Mouse (Mus musculus) kidney, postnatal 0 days (tissue): ENCODE data around the gene Smad1. TPM values are rescaled to one million over a fixed set of nuclear protein-coding genes. Genes with fewer than 3 reads are reported as not detected.

Experiments used
- ATAC-seq: fragments of 200-750 bp; cut with Nextera tagmentation; replicated peaks from 2 replicates; pipeline ENCODE4 v1.8.0; 2017; ENCODE audit warnings: low read depth, moderate number of reproducible peaks, moderate TSS enrichment, moderate library complexity; ENCODE audit not compliant: low FRiP score
- DNase-seq: peaks from one replicate; pipeline ENCODE4 v3.0.0-alpha.2; 2016; ENCODE audit warnings: low spot score
- H3K27ac ChIP-seq: fragments of 300-500 bp; sonication (generic); 2 replicates; pipeline ENCODE4 v1.5.1; 2014; ENCODE audit warnings: mild to moderate bottlenecking
- H3K27me3 ChIP-seq: fragments of 300-500 bp; sonication (generic); 2 replicates; pipeline ENCODE4 v1.6.1; 2014; ENCODE audit warnings: low read length, mixed read lengths; ENCODE audit not compliant: insufficient read depth
- H3K36me3 ChIP-seq: fragments of 300-500 bp; sonication (generic); 2 replicates; pipeline ENCODE4 v1.6.1; 2014; ENCODE audit warnings: low read length, mixed read lengths; ENCODE audit not compliant: insufficient read depth
- H3K4me1 ChIP-seq: fragments of 300-500 bp; sonication (generic); replicated peaks from 2 replicates; pipeline ENCODE4 v1.6.1; 2014; ENCODE audit warnings: antibody characterized with exemption, low read length, mixed read lengths; ENCODE audit not compliant: insufficient read depth
- H3K4me2 ChIP-seq: fragments of 300-500 bp; sonication (generic); 2 replicates; pipeline ENCODE4 v1.6.1; 2014; ENCODE audit warnings: mild to moderate bottlenecking, low read length, moderate library complexity, mixed read lengths
- H3K4me3 ChIP-seq: fragments of 300-500 bp; sonication (generic); replicated peaks from 2 replicates; pipeline ENCODE4 v1.5.1; 2014; ENCODE audit warnings: low read depth, low read length
- H3K9ac ChIP-seq: fragments of 300-500 bp; sonication (generic); 2 replicates; pipeline ENCODE4 v1.6.1; 2014; ENCODE audit warnings: low read depth, low read length
- H3K9me3 ChIP-seq: fragments of 300-500 bp; sonication (generic); replicated peaks from 2 replicates; pipeline ENCODE4 v1.6.1; 2016; ENCODE audit warnings: low read length, inconsistent platforms, mixed read lengths
- CTCF ChIP-seq: IDR thresholded peaks from 2 replicates; pipeline ENCODE4 v1.5.1; 2016; ENCODE audit warnings: antibody characterized with exemption, low read depth, mild to moderate bottlenecking, moderate library complexity
- whole genome bisulfite sequencing: fragments of 180-500 bp; shearing (Covaris S2); extraction: QIAGEN DNeasy Blood & Tissue Kit; methylation state at CpG from one replicate; pipeline ENCODE4 v1.1.7; 2014; 5-methylcytosine and 5-hydroxymethylcytosine counted together
- polyA plus RNA-seq: library from polyadenylated mRNA; unstranded; fragments of >200 nt; fragmentation: Nextera tagmentation; extraction: Ambion mirVana; gene quantifications from 2 replicates; pipeline ENCODE4 v1.2.1, GENCODE M21; 2015

The Smad1 gene
- polyA plus RNA-seq, 1 experiment from 2014 or later, result 36.6 TPM

DNA sequence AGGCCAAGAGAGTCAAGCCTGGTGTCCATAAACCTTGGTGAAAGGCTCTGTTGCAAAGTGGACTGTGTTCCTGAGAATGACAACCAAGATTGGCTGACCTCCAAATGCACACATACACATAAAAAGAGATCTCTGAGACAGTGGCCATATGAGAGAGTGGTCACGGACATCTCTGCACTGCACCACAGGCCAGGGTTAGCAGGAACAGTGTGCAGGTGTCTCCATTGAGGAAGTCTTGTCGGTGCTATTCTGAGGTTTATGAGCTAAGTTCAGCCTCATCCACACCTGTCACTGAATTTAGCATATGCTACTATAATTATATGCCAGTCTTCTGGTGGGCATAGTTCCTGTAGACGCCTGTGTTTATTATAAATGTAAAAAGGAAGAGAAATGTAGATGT is 33.6 kb downstream of the Smad1 start:
- H3K27me3 ChIP-seq, result no peaks in the 10 kb centered on the region
- no peaks in the 10 kb centered on the region for H3K9me3 ChIP-seq
- DNase-seq (no peak), ATAC-seq (no peak)
- H3K4me2 ChIP-seq, result no peak overlapping the region
- 0 out of 2 replicates have a peak, but pooled peaks cover 7% of the 10 kb centered on the region for H3K4me1 ChIP-seq
- no peak overlapping the region for H3K9ac ChIP-seq
- 87% methylated on average over 3 of the region's 3 CpGs for WGBS
- TF ChIP-seq CTCF, result no peak
- H3K27ac ChIP-seq, result no peak overlapping the region
- H3K36me3 ChIP-seq, result peaks cover 15% of the 10 kb centered on the region; the same call in 1 of the 2 replicates
- H3K4me3 ChIP-seq, result no peak overlapping the region

DNA sequence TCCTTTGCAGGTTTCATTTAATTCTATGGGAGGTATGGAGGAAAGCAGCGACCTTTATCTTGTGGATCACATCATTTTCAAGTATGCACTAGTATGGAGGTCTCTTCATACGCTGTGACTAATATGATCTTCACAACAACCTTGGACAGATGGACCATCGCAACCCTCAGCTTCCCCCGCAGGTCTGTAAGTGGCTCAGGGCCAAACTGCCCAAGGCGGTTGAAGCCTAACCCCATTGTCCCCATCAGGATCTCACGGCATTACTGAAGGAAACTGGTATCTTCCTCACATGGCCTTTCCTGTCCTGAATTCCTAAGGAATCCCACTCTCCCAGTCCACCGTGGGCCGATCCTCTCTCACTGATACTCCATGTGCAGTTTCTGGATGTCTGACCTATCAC is 34.5 kb downstream of the Smad1 start:
- no peaks in the 10 kb centered on the region for H3K27me3 ChIP-seq
- H3K36me3 ChIP-seq, result 0 out of 2 replicates have a peak, but pooled peaks cover 10% of the 10 kb centered on the region
- H3K9me3 ChIP-seq, result no peaks in the 10 kb centered on the region
- no peak overlapping the region for H3K4me2 ChIP-seq
- 0 out of 2 replicates have a peak, but pooled peaks cover 7% of the 10 kb centered on the region for H3K4me1 ChIP-seq
- WGBS, result 92% methylated on average over 8 of the region's 8 CpGs
- no peak overlapping the region for H3K27ac ChIP-seq
- ATAC-seq, result no peak
- TF ChIP-seq CTCF, result no peak
- H3K9ac ChIP-seq, result no peak overlapping the region
- H3K4me3 ChIP-seq, result no peak overlapping the region
- DNase-seq, result no peak

GRCm38 (mm10) chr8:79362430-79362829 is 36.9 kb downstream of the Smad1 start:
- H3K27ac ChIP-seq, result no peak overlapping the region
- H3K4me2 ChIP-seq, result no peak overlapping the region
- H3K4me1 ChIP-seq, result 0 out of 2 replicates have a peak, but pooled peaks cover 7% of the 10 kb centered on the region
- no peak for ATAC-seq
- 50% methylated on average over 2 of the region's 2 CpGs for WGBS
- H3K27me3 ChIP-seq, result no peaks in the 10 kb centered on the region
- DNase-seq, result no peak
- no peak overlapping the region for H3K4me3 ChIP-seq
- TF ChIP-seq CTCF, result no peak
- 0 out of 2 replicates have a peak, but pooled peaks cover 10% of the 10 kb centered on the region for H3K36me3 ChIP-seq
- no peak overlapping the region for H3K9ac ChIP-seq
- H3K9me3 ChIP-seq, result no peaks in the 10 kb centered on the region

- Histone ChIP-seq H3K4me1 (0 out of 2 replicates have a peak, but pooled peaks cover 7% of the 10 kb centered on the region), H3K4me3 (no peak overlapping the region), H3K27ac (peak overlapping the region; percentile 38; the same call in 1 of the 2 replicates), H3K4me2 (no peak overlapping the region), H3K27me3 (no peaks in the 10 kb centered on the region), H3K36me3 (0 out of 2 replicates have a peak, but pooled peaks cover 10% of the 10 kb centered on the region), H3K9me3 (no peaks in the 10 kb centered on the region), H3K9ac (no peak overlapping the region)
- DNase-seq (no peak), ATAC-seq (0 out of 2 replicates have a peak, but pooled peaks have one; percentile 25)
- 49% methylated on average over 6 of the region's 6 CpGs for WGBS
- no peak for TF ChIP-seq CTCF
Observed at GRCm38 (mm10) chr8:79360774-79361527, 38.4 kb downstream of the Smad1 start.

DNA sequence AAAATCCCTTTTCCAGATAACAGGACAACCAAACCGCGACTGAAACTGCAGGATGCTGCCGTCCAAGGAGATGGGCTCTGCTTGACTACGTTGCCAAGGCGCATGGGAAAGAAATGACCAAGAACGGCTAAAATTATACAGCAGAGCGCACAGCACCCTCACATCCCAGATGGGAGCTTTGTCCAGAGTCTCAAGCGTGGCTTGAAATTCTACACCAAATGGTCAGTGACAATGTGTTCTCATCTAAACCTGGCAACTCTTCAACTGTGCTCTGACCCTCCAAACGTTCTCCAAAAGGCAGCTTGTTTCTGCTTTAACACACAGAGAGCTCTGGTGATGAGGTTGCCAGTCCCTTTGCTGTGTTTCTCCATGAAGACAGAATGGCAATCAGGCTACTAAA is 39.0 kb downstream of the Smad1 start:
- H3K4me3 ChIP-seq, result no peak overlapping the region
- 0 out of 2 replicates have a peak, but pooled peaks cover 6% of the 10 kb centered on the region for H3K36me3 ChIP-seq
- TF ChIP-seq CTCF, result no peak
- WGBS, result 45% methylated on average over 9 of the region's 9 CpGs
- H3K4me1 ChIP-seq, result 0 out of 2 replicates have a peak, but pooled peaks cover 3% of the 10 kb centered on the region
- no peaks in the 10 kb centered on the region for H3K9me3 ChIP-seq
- no peak overlapping the region for H3K4me2 ChIP-seq
- no peaks in the 10 kb centered on the region for H3K27me3 ChIP-seq
- ATAC-seq, result no peak
- H3K9ac ChIP-seq, result no peak overlapping the region
- peak overlapping the region; percentile 38; the same call in 1 of the 2 replicates for H3K27ac ChIP-seq
- no peak for DNase-seq

DNA sequence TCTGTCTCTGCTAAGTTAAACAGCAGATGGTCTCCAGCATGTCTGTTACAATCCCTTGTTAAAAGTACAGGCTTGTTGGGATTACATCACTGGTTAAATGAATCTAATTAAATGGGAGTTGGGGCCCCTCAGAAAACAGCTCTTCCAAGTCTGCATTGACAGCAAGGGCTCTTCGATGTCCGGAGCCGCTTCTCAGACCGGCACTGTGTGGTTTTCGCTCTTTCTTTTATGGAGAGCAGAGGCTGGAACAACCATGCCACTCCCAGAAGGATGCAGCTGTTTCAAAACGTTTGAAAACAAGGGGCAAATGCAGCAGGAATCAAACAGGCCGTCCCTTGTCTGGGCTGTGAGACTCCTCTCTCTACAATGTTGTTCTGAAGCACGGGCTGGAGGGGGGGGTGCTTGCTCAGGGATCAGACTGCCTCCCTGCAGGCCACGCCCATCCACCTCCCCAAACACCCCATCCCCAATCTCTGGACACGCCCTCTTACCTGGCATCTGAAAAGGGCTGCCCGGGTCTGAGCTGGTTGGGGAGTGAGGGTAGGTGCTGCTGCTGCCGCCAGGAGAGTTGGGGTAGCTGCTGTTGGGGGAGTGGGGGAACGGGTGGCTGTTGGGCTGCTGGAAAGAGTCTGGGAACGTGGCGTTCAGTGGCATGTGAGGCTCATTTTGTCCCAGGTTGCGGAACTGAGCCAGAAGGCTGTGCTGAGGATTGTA is 43.4 kb downstream of the Smad1 start:
- H3K9ac ChIP-seq, result no peak overlapping the region
- H3K27ac ChIP-seq, result no peak overlapping the region
- 0 out of 2 replicates have a peak, but pooled peaks cover 1% of the 10 kb centered on the region for H3K4me1 ChIP-seq
- peaks cover 10% of the 10 kb centered on the region; the same call in 1 of the 2 replicates for H3K36me3 ChIP-seq
- 53% methylated on average over 16 of the region's 16 CpGs for WGBS
- TF ChIP-seq CTCF, result no peak
- H3K4me2 ChIP-seq, result no peak overlapping the region
- DNase-seq (no peak), ATAC-seq (no peak)
- H3K9me3 ChIP-seq, result no peaks in the 10 kb centered on the region
- no peak overlapping the region for H3K4me3 ChIP-seq
- no peaks in the 10 kb centered on the region for H3K27me3 ChIP-seq
